1 mouse cellular context compared by ENCODE assay signal in the genomic region with DNA sequence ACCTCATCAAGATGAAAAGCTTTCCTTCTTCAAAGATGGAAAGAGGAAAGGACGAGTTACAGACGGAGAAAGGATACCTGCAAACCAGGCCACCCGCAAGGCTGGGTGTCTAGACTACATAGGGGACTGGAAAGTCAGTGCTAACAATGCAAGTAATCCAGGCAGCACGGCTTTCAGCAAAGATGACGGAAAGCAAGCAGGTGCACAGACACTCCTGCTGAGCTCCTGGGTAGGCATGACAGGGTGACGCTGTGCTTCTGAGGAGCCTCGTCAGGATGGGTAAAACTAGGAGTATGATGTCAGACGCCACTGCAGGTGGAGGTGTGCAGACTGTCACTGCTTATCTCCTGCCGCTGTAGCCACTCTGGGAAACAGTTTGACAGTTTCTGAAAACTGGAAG.
A peak's percentile ranks its signal among the peaks of the same experiment; 100 is the strongest.
TF ChIP-seq lines count a peak whose summit lies in the region.

No protein-coding gene starts in this region.

TF ChIP-seq in myocyte, 11 proteins besides CTCF, POLR2A, EP300 and RAD21:
- TF ChIP-seq MYOD1 (IDR thresholded peaks at IDR 0.05; ENCODE audit: control insufficient read depth in 1 of 3, insufficient read length in 2 of 3, low read depth in 2 of 3) (peak in 2 of 3 experiments; percentile 46 to 54), TCF3 (IDR thresholded peaks at IDR 0.05; ENCODE audit: insufficient read length, low read depth) (no peak)
